Mouse (Mus musculus) v-Abl transformed pro-B cells (cell line): ENCODE results near the gene Slc51b.

Experiments
- in situ Hi-C, 2 experiments: fragments of 400-800 bp; cut with MboI; formaldehyde crosslinking; loops; one replicate each; pipeline ENCODE4 v1.15.1; 2025; ENCODE audit not compliant: unreplicated experiment in 2 of 2

Gene Slc51b

DNA sequence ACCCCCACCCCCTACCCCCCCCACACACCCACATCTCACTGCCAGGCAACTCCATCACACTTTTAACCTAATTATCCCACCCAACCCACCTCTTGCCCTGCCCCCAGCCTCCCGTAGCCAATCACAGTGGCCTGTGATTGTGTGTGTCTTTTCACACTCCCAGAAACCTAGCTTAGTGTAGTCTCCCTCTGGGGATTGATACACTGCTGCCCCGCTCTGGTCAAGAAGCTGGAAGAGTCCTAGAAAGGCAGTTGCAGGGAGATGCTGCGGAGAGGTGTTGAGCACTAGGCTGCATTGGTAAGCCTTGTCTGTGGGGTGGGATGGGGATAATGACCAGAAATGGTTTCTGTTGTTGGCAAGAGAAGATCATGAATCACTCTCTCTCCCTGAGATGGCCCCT lies 5.0 kb downstream of the Slc51b start:
- in situ Hi-C loops = no loop called here

DNA sequence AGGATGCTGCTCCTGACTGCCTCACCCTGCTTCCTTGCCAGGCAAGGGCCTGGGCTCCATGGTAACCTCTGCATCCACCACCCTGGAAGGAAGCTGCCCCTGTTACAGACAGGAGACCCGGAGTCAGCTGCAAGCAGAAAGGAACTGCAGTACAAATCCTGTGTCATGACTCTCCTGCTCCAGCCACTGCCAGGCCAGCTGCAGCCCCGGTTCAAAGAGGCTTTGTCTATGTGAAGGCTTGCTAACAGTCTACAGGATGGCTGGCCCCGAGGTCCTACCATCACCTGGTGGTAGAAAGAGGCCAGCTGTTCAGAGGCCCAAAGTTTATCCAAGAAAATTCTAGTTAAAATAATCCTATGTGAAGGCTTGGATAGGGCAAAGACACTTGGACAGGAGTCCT lies 11.4 kb downstream of the Slc51b start:
- in situ Hi-C loops = no loop called here

DNA sequence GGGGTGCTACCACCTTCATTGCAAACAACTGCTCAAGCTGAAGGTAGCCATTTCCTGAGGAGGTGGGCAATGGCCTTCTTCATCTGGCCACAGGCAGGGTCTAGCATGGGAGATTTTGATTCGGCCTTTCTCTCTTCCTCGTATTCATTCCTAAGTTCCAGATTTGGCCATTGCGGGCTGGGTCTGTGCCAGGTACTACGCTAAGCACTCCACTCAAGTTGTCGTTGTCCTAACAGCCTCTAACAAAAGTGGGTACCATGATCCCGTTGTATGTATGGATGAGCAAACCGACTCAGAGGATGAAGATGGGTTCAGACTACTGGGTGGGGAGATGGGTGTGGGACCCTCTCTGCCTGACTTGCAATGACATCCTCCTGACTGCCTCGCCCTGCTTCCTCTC lies 12.4 kb downstream of the Slc51b start:
- in situ Hi-C loops = no loop called here

DNA sequence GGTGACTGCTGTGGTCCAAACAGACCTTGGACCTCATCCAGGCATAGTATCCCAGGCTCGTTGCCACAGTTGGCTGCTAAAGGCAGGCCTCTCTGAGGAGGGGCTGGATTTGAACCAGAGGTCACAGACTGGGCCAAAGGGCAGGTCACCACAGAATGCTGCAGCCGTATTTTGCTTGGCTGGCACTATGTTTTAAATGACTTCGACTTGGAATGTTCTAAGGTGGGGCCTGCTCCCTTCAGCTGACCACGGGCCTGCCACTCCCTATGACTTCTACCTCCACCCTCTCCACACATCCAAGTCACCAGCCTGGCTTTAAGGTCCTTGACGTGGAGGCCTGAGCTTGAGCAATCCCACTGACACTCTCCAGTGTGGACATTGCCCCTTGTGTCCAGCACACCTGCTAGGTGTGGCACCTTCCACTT lies 13.9 kb downstream of the Slc51b start:
- in situ Hi-C loops = no loop called here

DNA sequence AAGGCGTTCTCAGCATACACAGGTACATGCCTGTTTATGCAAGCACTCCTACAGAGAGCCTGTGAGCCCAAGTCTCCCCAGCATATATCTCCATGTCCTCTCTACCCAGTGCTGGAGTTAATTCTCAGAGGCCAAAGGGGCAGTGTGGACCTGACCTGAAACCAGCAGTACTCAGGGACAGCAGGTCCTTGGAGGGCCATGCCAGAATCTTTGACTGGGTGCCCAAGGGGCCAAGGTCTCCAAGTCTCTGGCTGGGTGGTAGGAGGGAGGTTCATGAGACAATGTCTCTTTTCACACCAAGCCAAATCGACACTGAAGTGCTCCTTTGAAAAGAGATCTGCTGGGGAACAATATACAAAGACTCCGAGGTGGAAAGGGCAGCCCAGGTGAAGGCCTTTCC lies 14.9 kb downstream of the Slc51b start:
- in situ Hi-C loops = no loop called here

DNA sequence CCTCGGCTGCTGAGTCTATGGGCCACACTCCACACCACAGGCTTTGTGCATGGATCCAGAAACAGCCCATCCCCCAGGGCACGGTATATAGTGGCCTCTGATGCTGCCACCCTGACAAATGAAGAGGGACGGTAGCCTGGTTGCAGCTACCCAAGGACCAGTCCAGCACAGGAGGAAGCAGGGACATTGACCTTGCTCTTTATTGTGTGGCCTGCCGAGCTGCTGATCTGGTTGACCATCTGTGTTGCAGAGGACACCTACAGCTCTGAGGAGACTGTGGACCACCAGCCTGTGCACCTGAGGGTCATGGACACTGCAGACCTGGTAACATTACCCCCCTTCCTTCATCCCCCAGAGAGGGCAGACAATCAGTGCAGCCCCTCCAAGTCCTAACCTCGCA lies 15.4 kb downstream of the Slc51b start:
- in situ Hi-C loops = no loop called here

DNA sequence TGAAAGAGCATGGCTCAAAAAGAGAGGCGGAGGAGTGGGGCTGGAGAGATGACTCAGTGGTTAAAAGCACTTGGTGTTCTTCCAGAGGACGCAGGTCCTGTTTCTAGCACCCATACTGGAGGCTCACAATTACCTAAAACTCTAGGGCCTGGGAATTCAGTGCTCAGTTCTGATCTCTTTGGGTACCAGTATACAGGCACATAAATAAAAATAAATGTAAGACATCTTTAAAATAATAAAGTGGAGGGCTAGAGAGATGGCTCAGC lies 17.6 kb downstream of the Slc51b start:
- in situ Hi-C loops = no loop called here

DNA sequence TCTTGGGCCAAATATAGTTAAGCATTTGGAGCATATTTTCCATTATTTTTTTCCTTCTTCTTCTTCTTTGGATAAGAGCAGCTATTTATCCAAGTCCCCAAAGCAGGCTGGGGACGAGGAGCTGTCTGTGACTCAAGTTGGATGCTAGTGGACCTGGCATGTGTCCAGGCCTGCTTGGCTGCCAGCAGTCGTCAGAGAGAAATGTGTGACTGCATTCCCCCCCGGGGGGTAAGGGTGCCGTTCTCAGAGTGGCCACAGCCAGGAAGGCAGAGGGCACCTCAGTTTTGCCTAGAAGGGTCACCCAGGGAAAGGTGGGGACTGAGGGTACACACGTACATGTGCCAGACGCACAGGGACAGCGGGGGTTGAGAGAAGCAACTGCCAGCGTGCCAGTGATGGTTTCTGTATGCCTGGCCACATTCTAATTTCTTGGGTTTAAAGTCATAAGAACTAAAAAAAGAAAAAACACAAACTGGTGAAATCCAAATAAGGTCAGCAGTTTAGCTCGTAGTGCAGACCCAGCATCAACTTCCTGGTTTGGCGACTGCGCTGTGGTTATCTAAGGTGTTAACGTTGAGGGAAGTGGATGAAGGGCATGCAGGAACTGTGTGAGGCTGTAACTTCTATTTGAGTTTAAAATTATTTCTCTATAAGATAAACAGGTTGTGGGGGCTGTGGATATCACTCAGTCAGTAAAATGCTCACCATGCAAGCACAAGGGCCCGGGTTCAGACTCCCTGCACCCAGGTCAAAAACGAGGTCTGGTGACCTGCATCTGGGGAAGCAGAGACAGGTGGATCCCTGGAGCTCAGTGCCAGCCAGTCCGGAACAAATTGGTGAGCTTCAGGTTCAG lies 18.2 kb downstream of the Slc51b start:
- in situ Hi-C loops = no loop called here

DNA sequence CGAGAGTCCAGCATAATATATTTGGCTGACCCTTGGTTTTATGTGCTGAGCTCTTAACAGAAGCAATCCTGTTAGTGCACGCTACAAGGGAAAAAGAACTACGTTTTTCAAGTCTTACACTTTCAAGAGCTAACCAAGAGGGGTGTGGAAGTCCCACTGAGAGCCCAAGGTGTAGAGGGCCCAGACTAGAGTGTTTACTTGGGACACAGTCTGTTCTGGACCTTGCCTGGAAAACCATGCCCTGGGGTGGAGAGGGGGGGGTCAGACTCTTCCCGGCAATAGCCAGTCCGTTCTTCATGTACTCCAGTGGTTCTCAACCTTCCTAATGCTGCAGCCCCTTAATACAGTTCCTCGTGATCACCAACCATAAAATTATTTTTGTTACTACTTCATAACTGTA lies 22.8 kb downstream of the Slc51b start:
- in situ Hi-C loops = no loop called here

DNA sequence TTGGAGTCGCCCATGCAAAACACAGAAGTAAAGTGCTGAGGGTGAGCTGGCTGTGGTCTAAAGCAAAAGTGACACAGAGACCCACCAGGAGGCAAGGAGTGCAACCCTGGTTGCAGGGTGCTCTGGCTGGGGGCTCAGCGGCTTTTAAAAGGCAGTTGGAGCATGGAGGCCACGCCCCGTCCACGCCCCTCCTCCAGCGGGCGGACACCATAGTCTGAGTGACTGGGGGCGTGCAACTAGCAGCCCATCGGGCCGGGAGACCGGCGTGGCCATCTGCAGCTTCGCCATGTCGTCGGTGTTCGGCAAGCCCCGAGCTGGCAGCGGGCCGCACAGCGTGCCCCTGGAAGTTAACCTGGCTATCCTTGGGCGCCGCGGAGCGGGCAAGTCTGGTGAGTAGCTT lies 24.5 kb downstream of the Slc51b start, which contains the start of gene Rasl12:
Gene Rasl12 (plus strand): TSS at position 228 of the 400 bp plus-strand sequence.
- in situ Hi-C loops = no loop called here

DNA sequence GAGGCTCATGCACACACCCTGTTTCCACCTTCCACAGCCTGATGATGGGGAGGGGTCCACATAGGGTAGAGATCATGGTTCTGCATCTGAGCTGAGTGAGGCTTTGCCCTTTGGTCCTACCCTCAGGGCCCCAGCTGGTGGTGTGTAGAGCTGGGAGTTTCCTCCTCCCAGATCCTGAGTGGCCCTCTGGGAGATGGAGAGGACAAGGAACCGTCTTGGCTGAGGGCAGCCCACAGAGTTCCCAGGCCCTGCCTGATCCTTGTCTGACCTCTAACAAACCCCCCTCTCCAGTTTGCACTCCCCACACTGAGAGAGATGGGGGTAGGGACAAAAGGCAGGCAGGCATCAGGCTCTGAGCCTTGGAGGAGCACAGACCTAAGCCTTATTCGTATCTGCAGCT lies 28.4 kb downstream of the Slc51b start:
- in situ Hi-C loops = loop anchor here (5.0 kb wide), 1 partner anchor 33 kb away; no protein-coding TSS in a partner anchor

DNA sequence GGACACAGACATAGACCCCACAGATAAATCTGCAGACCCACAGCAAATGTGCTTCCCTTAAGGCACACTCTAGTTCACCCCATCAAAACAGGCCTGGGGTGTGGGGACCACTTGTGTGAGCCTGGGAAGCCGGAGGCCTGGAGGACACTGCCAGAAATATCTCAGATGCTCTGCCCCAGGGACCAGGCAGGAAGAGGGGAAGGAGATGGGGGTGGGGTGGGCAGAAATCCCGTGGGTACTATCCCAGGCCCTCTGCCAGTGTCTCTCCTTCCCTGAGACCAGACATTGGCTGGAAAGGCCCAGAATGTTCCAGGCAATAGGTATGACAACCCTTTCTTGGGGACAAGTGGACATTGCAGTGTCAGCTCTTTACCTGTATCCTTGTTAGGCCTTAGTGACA lies 29.1 kb downstream of the Slc51b start:
- in situ Hi-C loops = loop anchor here (5.0 kb wide), 1 partner anchor 34 kb away; no protein-coding TSS in a partner anchor

DNA sequence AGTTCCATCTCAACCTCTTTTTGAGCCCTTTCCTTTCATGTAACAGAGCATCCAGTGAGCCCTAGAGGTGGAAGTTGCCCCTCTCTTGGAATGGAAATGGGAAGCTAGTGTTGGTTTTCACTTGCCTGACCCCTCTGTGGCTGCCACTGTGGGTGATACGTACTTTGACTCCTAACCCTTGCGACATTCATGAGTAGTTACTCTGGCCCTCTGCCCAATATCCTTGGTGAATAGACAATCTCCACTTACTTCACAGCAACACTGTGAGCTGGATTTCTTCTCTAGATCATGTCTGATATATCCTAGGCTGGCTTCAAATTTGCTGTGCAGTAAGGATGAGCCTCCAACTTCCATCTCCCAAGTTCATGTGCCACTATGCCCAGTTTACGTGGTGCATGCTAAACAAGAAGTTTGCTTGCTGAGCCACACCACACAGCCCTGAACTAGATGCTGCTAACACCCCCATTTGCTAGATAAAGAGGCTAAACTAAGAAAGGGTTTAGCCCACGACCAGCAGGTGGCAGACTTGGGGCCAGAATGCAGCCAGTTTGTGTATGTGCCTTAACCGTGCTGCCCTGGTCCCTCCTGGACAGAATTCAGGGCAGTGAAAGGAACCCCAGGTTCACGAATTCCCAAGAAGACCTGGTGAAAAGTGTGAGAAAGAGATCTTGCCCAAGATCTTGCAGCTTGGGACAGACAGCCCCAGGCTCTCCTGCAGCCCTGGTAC lies 30.0 kb downstream of the Slc51b start:
- in situ Hi-C loops = loop anchor here (5.0 kb wide), 1 partner anchor 34 kb away; no protein-coding TSS in a partner anchor

DNA sequence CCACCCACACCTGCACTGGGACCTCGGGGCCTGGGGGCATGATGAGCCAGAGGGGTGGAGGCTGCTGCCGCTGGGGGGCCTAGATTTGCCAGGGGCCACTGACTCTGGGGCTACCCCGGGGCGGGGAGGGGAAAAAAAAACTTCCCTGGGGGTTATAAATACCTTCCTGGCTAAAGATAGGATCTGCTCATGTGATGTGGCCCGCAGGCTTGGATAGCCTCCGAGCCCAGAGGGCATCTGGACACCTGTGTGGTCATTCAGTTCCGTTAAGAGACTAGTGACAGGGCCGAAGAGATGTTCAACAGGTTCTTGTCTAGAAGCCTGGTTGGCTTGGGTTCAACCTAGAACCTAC lies 31.2 kb downstream of the Slc51b start, which contains the start of gene Kbtbd13:
Gene Kbtbd13 (minus strand): TSS at position 40 of the 352 bp plus-strand sequence.
- in situ Hi-C loops = loop anchor here (5.0 kb wide), 1 partner anchor 36 kb away; no protein-coding TSS in a partner anchor

DNA sequence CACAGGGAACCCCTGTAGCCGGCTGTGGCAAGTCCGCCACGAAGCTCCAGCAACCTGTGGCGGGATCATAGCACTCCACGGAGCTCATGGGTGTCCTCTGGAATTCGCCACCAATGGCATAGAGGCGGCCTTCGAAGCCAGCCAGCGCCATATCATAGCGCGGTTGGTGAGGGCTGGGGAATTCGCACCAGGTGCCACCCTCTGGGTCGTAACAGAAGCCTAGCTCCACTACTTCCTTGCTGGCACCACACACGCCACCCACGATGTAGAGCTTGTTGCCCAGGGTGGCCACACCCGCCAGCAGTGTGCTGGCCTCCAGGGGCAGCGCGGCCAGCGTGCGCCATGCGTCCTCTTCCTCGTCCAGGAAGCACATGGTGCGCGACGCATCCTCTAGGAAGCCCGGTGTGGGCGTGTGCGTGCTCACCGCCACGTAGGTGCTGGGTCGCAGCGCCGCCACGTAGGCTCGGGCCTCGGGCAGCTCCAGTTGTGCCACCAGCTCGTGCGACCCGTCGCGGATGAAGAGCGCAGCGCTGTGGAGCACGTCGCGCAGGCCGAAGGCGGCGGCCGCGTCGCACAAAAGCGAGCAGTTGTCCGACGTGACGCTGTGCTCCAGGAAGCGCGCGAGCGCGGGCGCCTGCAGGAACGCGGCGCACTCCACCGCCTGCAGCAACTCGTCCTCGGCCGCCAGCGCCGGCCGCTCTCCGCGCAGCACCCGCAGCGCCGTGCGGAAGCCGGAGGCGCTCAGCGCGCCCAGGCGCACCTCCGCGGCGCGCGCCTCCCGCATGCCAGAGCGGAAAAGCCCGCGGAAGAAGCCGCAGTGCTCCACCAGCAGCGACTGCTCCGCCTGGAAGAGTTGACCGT lies 31.8 kb downstream of the Slc51b start:
- in situ Hi-C loops = loop anchor here (5.0 kb wide), 1 partner anchor 36 kb away; no protein-coding TSS in a partner anchor

DNA sequence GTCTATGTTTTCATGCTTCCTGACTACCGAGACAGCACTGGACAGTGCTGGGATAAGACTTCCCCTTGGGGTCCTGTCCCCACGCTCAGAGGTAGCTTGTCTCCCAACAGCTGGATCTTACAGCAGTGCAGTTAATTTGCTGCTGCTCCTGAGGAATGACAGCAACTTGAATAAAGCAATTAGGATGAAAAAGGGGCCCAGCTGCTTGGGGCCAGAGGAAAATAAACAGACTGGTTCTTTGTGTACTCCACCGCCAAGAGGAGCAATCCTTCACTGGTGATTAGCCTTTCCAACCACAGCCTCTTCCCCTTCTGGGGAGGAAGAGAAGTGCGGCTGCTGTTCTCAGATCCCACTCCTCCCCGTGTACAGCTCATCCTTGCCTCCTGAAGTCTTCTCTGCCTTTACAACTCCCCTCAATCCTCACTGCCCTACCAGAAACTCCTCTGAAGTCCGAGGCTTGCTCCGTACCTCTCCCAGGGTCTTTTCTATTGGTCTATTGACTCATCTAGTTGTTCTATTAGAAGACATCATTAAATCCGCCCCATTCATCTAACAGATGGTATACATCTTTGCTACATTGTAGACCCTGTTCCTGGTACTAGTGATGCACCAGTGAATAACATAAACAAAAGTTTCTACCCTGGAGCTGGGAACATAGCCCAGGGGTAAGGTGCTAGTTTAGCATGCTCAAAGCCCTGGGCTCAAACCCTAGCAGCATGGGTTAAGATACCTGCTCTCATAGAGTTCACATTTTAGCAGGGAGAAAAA lies 36.2 kb downstream of the Slc51b start:
- in situ Hi-C loops = loop anchor here in 1 of 2 experiments (10.0 kb wide), 1 partner anchor 118 kb away; no protein-coding TSS in a partner anchor

DNA sequence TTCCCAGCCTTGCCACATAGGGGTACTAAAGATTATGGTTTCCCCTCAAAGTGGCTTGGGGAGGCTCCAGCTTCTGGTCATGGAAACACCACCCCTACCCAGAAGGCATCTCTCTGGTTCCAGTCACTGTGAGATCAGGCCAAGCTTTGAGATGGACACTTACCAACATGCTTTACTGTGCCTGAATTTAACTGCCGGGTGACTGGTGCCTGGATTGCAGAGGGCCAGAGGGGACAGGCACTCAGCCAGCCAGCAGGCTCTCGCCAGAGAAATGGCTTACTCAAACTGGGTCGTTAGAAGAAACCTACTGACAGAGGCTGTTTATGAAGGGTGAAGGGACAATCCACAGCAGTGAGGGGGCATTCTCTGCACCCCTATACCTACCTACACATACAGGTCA lies 38.5 kb downstream of the Slc51b start:
- in situ Hi-C loops = loop anchor here in 1 of 2 experiments (10.0 kb wide), 1 partner anchor 121 kb away; no protein-coding TSS in a partner anchor

DNA sequence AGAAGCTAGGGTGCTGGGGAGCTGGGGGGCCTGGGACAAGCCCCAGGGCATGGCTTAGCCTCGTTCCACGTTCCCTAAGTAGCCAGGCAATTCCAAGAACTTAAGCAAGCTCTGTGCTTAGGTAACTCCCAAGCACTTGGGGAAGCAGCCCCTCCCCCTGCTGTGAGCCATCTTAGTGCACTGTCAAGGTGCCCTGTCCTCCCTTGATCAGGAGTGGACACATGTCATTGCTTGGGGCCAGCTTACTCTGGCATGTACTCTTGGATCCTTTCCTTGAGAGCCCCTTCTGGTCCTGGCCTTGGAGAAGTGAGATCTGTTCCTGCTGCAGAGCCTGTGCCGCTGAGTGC lies 40.0 kb downstream of the Slc51b start:
- in situ Hi-C loops = loop anchor here in 1 of 2 experiments (10.0 kb wide), 1 partner anchor 122 kb away; no protein-coding TSS in a partner anchor

DNA sequence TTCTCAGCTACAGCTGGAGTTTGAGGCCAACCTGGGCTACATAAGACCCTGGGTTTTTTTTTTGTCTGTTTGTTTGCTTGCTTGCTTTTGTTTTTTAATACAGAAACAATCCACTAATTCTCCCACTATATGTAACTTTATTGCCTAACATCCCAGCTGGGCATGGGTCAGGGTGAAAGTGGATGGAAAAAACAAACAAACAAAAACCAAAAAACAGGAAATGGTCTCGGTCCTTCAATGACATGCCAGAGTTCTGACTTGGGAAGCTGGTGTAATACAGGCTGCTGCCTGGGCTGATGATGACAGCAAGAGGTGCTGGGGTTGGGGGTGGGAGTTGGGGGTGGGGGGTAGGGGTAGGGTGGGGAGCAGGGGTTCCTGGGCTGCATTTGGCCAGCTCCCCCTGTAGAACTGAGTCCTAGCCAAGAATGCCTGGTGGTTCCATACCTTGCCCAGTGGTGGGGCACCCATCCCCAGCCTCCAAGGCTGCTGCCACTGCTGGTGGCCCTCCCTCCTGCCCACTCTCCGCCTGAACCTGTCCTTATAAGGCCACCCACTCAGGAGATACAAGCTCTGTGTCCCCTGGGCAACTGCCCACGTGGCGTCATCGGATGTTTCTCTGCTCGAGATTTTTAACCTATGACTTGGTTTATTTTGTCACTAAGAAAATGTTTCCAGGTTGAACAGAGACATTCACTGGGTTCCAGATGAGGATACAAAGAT lies 40.6 kb downstream of the Slc51b start:
- in situ Hi-C loops = loop anchor here in 1 of 2 experiments (10.0 kb wide), 1 partner anchor 123 kb away; no protein-coding TSS in a partner anchor
